Comparison of ENCODE assay signal across 8 mouse cellular contexts in genomic region chr13:35741040-35741619, GRCm38 (mm10).
A peak's percentile ranks its signal among the peaks of the same experiment; 100 is the strongest.
DNase-seq lines count a peak whose midpoint lies in the region; ATAC-seq and TF ChIP-seq lines count a peak whose summit lies in the region.

No protein-coding gene starts in this region.

- peak overlapping the region; percentile 81 to 99 for H3K4me3 ChIP-seq in ES-E14 (ENCODE audit: insufficient read depth in 1 of 2, low read depth in 1 of 2, low read length in 2 of 2, poor library complexity in 1 of 2, severe bottlenecking in 1 of 2)
- H3K4me3 ChIP-seq in forebrain, embryonic 15.5 days: peak overlapping the region; percentile 99
- peak overlapping the region; percentile 98 for H3K4me3 ChIP-seq in neural tube, embryonic 15.5 days (replicated peaks)

- H3K4me1 ChIP-seq in ES-E14 (ENCODE audit: control insufficient read depth in 2 of 2, insufficient read depth in 2 of 2, low read length in 2 of 2, poor library complexity in 1 of 2): peaks cover 5% of the 10 kb centered on the region in 2 experiments; a peak in 3 of 4 replicates
- peaks cover 20% of the 10 kb centered on the region for H3K4me1 ChIP-seq in forebrain, embryonic 15.5 days
- peaks cover 26% of the 10 kb centered on the region for H3K4me1 ChIP-seq in neural tube, embryonic 15.5 days

- peak overlapping the region; percentile 98 for H3K4me2 ChIP-seq in forebrain, embryonic 15.5 days (replicated peaks)
- H3K4me2 ChIP-seq in neural tube, embryonic 15.5 days: peak overlapping the region; percentile 92

- peak; percentile 94 for ATAC-seq in forebrain, embryonic 15.5 days (replicated peaks)
- peak; percentile 94 for ATAC-seq in neural tube, embryonic 15.5 days (ENCODE audit: low FRiP score)

- DNase-seq in ES-E14 (ENCODE audit: low read depth, low spot score): peak; percentile 71
- peak; percentile 90 for DNase-seq in cerebellum, adult 11-12 months
- peak; percentile 87 for DNase-seq in heart, postnatal 25 days (ENCODE audit: low spot score)
- peak; percentile 62 to 82 for DNase-seq in layer of hippocampus, adult 18-20 months (ENCODE audit: low spot score in 2 of 2)
- DNase-seq in lung, adult 18-20 months: peak; percentile 93 to 94
- peak; percentile 96 for DNase-seq in testis, postnatal 10 days (ENCODE audit: low spot score)

- intact Hi-C loops in heart, postnatal 25 days (cut with DNase I): loop anchor here (5.0 to 10.0 kb wide), 2 partner anchors 166 to 866 kb away; partner anchors contain the start of genes Prpf4b and Rpp40

- under 1% methylated on average over 47 of the region's 68 CpGs for WGBS in forebrain, embryonic 15.5 days
- WGBS in neural tube, embryonic 15.5 days: under 1% methylated on average over 53 of the region's 68 CpGs

- peaks cover 29% of the 10 kb centered on the region; the same call in 1 of the 2 replicates for H3K27me3 ChIP-seq in forebrain, embryonic 15.5 days
- H3K27me3 ChIP-seq in neural tube, embryonic 15.5 days (replicated peaks): peaks cover 17% of the 10 kb centered on the region

- in situ Hi-C loops in ES-E14 (cut with MboI; ENCODE audit: low sequenced_read_pairs in 2 of 2, unreplicated experiment in 2 of 2): no loop called here

- H3K27ac ChIP-seq in ES-E14 (ENCODE audit: insufficient read depth, low read depth, low read length, poor library complexity, severe bottlenecking): peak overlapping the region; percentile 66
- peak overlapping the region; percentile 69 for H3K27ac ChIP-seq in forebrain, embryonic 15.5 days (replicated peaks)
- H3K27ac ChIP-seq in neural tube, embryonic 15.5 days (replicated peaks): peak overlapping the region; percentile 79

- H3K9me3 ChIP-seq in ES-E14 (ENCODE audit: control insufficient read depth, insufficient read depth, low read depth, low read length): no peaks in the 10 kb centered on the region
- no peaks in the 10 kb centered on the region; the same call in 1 of the 2 replicates for H3K9me3 ChIP-seq in forebrain, embryonic 15.5 days
- H3K9me3 ChIP-seq in neural tube, embryonic 15.5 days (replicated peaks): no peaks in the 10 kb centered on the region

- H3K9ac ChIP-seq in ES-E14 (ENCODE audit: insufficient read depth, low read depth, low read length, poor library complexity, severe bottlenecking): peak overlapping the region; percentile 94
- peak overlapping the region; percentile 83 for H3K9ac ChIP-seq in forebrain, embryonic 15.5 days (replicated peaks)
- peak overlapping the region; percentile 78 for H3K9ac ChIP-seq in neural tube, embryonic 15.5 days (replicated peaks)

- no peaks in the 10 kb centered on the region for H3K36me3 ChIP-seq in ES-E14 (ENCODE audit: control insufficient read depth, insufficient read depth, low read length, poor library complexity, severe bottlenecking)
- no peaks in the 10 kb centered on the region for H3K36me3 ChIP-seq in forebrain, embryonic 15.5 days
- H3K36me3 ChIP-seq in neural tube, embryonic 15.5 days: no peaks in the 10 kb centered on the region

TF ChIP-seq in ES-E14, 5 proteins besides CTCF, POLR2A, EP300 and RAD21:
- TF ChIP-seq ZNF384 (IDR thresholded peaks at IDR 0.05; ENCODE audit: low read depth, low read length) (no peak), ZC3H11A (IDR thresholded peaks at IDR 0.05; ENCODE audit: borderline replicate concordance, low read depth, low read length) (no peak), HCFC1 (IDR thresholded peaks at IDR 0.05; ENCODE audit: borderline replicate concordance, insufficient read depth, low read length) (no peak), CHD2 (IDR thresholded peaks at IDR 0.05; ENCODE audit: low read depth, low read length) (no peak), MAFK (IDR thresholded peaks at IDR 0.05; ENCODE audit: insufficient read depth, low read depth, low read length) (no peak)

Comparison
In these comparisons a context has a peak if more than half of its experiments do, and no peak if none do; other contexts are left out.
1. Peak in every context shown above with its lines: DNase-seq, ATAC-seq, H3K4me3 ChIP-seq and H3K27ac ChIP-seq.